Mouse (Mus musculus) neural tube, embryonic 15.5 days (tissue): ENCODE measurements around the gene Ak1. TPM values are rescaled to one million over a fixed set of nuclear protein-coding genes. Genes with fewer than 3 reads are reported as not detected.

Experiments used
- ATAC-seq: fragments of 200-750 bp; cut with Nextera tagmentation; 2 replicates; pipeline ENCODE4 v1.8.0; 2017; ENCODE audit warnings: mild to moderate bottlenecking, moderate TSS enrichment, moderate library complexity; ENCODE audit not compliant: low FRiP score
- H3K27ac ChIP-seq: fragments of 300-500 bp; sonication (generic); replicated peaks from 2 replicates; pipeline ENCODE4 v1.5.1; 2015; ENCODE audit warnings: mild to moderate bottlenecking, inconsistent platforms
- H3K27me3 ChIP-seq: fragments of 300-500 bp; sonication (generic); replicated peaks from 2 replicates; pipeline ENCODE4 v1.6.1; 2015; ENCODE audit warnings: inconsistent platforms
- H3K36me3 ChIP-seq: fragments of 300-500 bp; sonication (generic); 2 replicates; pipeline ENCODE4 v1.6.1; 2015; ENCODE audit warnings: inconsistent platforms
- H3K4me1 ChIP-seq: fragments of 300-500 bp; sonication (generic); 2 replicates; pipeline ENCODE4 v1.6.1; 2015; ENCODE audit warnings: inconsistent platforms
- H3K4me2 ChIP-seq: fragments of 300-500 bp; sonication (generic); 2 replicates; pipeline ENCODE4 v1.6.1; 2015; ENCODE audit warnings: inconsistent platforms, mild to moderate bottlenecking, moderate library complexity
- H3K4me3 ChIP-seq: fragments of 300-500 bp; sonication (generic); replicated peaks from 2 replicates; pipeline ENCODE4 v1.5.1; 2015; ENCODE audit warnings: mild to moderate bottlenecking, inconsistent platforms
- H3K9ac ChIP-seq: fragments of 300-500 bp; sonication (generic); replicated peaks from 2 replicates; pipeline ENCODE4 v1.6.1; 2015; ENCODE audit warnings: mild to moderate bottlenecking, inconsistent platforms
- H3K9me3 ChIP-seq: fragments of 300-500 bp; sonication (generic); replicated peaks from 2 replicates; pipeline ENCODE4 v1.6.1; 2016; ENCODE audit warnings: inconsistent platforms
- WGBS: fragments of 180-500 bp; shearing (Covaris S2); methylation state at CpG from one replicate; pipeline ENCODE4 v1.1.7; 2015; ENCODE audit warnings: mixed read lengths; 5-methylcytosine and 5-hydroxymethylcytosine counted together
- polyA plus RNA-seq: library from polyadenylated mRNA; unstranded; fragments of >200 nt; fragmentation: Nextera tagmentation; extraction: Ambion mirVana; gene quantifications from 2 replicates; pipeline ENCODE4 v1.2.1, GENCODE M21; 2015

Gene Ak1
- polyA plus RNA-seq, 1 experiment from 2014 or later, result 103 TPM

DNA sequence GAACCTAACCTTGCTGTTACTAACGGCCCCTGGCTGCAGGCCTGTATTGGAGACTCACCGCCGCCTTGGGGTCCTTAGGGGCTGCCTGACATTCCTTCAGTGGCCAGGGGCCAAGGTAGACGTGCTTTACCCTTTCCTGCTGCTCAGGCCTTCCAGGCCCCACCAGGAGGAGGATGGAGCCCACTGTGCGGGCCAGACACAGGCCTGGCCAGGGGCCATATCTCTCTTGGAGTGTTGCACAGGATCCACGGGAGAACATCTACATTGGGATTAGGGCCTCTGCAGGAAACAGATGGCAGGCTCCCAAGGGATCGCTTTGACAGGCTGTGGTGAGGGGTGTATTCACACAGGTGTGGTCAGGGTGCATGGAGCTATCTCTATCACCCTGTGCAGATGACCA lies 21.3 kb downstream of the Ak1 start:
- Histone ChIP-seq H3K36me3 (no peaks in the 10 kb centered on the region), H3K4me1 (peaks cover 13% of the 10 kb centered on the region; the same call in 1 of the 2 replicates), H3K27ac (no peak overlapping the region), H3K9ac (no peak overlapping the region), H3K4me2 (no peak overlapping the region), H3K27me3 (no peaks in the 10 kb centered on the region), H3K9me3 (no peaks in the 10 kb centered on the region), H3K4me3 (no peak overlapping the region)
- ATAC-seq, result no peak
- 63% methylated on average over 7 of the region's 7 CpGs for WGBS

DNA sequence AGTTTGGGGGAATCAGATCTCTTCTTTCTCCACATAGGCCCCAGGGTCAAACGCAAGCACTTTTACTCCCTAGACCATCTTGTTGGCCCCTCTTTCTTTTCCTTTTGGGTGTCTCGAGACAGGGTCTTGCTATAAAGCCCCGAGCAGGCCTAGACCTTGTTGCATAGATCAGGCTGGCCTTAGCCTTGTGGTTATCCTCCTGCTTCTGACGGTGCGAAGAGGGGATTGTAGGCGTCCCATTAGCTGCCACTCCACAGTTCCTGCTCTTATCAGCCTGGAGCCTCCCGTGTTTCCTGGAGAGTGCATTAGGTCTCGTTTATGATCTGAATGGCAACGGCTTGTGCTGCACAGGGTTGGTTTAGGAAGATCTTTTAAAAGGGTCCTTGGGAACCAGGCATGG lies 22.5 kb downstream of the Ak1 start:
- 83% methylated on average over 9 of the region's 9 CpGs for WGBS
- ATAC-seq, result no peak
- 0 out of 2 replicates have a peak, but pooled peaks cover 9% of the 10 kb centered on the region for H3K4me1 ChIP-seq
- H3K27ac ChIP-seq, result no peak overlapping the region
- H3K9me3 ChIP-seq, result no peaks in the 10 kb centered on the region
- H3K27me3 ChIP-seq, result no peaks in the 10 kb centered on the region
- no peak overlapping the region for H3K4me2 ChIP-seq
- H3K9ac ChIP-seq, result no peak overlapping the region
- H3K4me3 ChIP-seq, result no peak overlapping the region
- H3K36me3 ChIP-seq, result no peaks in the 10 kb centered on the region

DNA sequence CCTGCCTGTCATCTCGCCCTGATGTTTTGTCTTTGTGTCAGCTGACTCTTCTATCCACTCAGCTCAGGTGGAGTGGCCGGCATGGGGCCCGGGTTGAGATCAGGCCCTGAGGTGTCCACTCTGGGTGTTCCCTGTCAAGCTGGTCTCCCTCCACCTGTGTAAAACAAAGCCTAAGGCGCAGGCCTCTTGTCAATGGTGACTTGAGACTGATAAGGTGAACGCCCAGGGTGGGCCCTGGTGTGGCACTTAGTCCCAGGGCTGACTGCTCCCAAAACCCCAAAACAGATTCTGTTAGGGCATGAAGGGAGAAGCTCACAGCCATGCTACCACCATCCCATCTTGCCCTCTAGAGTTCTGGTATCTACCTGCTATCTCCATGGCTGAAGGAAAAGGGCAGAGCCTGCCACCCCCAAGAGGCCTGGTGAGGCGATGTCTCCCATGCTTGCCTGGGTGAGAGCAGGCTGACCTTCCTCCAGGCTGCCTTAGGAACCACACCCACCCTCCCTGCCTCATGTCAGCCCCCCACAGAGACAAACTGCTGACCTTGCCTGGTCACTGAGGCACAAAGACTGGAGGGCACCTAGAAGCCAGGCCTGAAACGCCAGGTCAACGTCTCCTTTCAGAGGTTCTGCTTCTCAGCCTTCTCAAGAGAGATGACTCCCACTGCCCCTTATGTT lies 23.4 kb downstream of the Ak1 start:
- no peaks in the 10 kb centered on the region for H3K9me3 ChIP-seq
- no peak overlapping the region for H3K27ac ChIP-seq
- H3K27me3 ChIP-seq, result no peaks in the 10 kb centered on the region
- no peak overlapping the region for H3K9ac ChIP-seq
- H3K4me2 ChIP-seq, result no peak overlapping the region
- H3K4me3 ChIP-seq, result no peak overlapping the region
- H3K36me3 ChIP-seq, result no peaks in the 10 kb centered on the region
- 0 out of 2 replicates have a peak, but pooled peaks cover 9% of the 10 kb centered on the region for H3K4me1 ChIP-seq
- ATAC-seq, result no peak
- WGBS, result 88% methylated on average over 8 of the region's 8 CpGs

DNA sequence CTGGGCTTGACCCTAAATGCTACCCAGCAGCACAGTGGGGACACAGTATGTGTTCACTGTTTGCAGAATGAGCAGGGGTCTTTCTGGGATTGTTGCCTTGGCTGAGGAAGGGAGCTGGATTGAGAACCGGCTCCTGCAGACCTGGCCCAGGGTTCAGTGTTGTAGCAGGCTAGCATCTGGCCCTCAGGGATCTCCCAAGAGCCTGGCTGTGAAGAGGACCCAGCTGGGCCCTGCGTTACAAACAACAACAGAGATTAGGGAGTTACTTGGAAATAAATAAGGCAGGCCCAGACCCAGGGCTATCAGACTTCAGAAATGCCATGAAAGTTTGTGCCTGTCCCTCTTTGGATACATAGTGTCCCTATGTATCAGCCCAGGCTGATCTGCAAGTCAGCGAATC lies 24.1 kb downstream of the Ak1 start:
- WGBS, result 64% methylated on average over 3 of the region's 3 CpGs
- no peak overlapping the region for H3K27ac ChIP-seq

GRCm38 (mm10) chr2:32646379-32647056 lies 25.0 kb downstream of the Ak1 start, which contains the start of gene Eng:
Gene Eng (plus strand): TSS chr2:32646595.
- no peak for ATAC-seq

More for the DNA sequence above, 24.1 kb downstream of the Ak1 start:
- Histone ChIP-seq H3K9ac (no peak overlapping the region), H3K4me1 (0 out of 2 replicates have a peak, but pooled peaks cover 9% of the 10 kb centered on the region), H3K9me3 (no peaks in the 10 kb centered on the region), H3K27me3 (no peaks in the 10 kb centered on the region), H3K36me3 (no peaks in the 10 kb centered on the region), H3K4me3 (no peak overlapping the region), H3K4me2 (no peak overlapping the region)
- no peak for ATAC-seq

DNA sequence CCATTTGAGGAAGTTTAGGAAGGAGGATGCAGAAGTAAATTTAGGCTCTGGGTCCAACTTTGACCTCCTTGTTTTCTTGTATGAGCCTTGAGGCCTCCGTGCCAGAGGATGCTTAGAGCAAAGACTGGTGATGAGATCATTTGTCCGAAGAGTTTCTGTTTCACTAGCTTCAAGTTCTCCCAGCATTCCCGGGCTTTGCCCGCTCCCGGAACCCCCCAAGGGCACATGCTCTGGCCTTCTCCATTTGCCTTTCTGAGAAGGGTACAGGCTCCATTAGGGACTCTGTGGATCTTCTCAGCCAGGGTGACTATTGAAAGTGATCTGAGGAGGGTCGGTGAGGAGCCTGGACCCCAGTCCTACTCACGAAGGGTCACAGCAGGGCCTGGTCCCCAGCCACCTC lies 25.8 kb downstream of the Ak1 start:
- no peaks in the 10 kb centered on the region for H3K9me3 ChIP-seq
- no peaks in the 10 kb centered on the region for H3K27me3 ChIP-seq
- no peak for ATAC-seq
- H3K4me3 ChIP-seq, result peak overlapping the region; percentile 26
- H3K9ac ChIP-seq, result no peak overlapping the region
- H3K27ac ChIP-seq, result no peak overlapping the region
- 0 out of 2 replicates have a peak, but pooled peaks cover 9% of the 10 kb centered on the region for H3K4me1 ChIP-seq
- H3K36me3 ChIP-seq, result no peaks in the 10 kb centered on the region
- peak overlapping the region; percentile 22 for H3K4me2 ChIP-seq
- WGBS, result 91% methylated on average over 7 of the region's 7 CpGs

More at GRCm38 (mm10) chr2:32646379-32647056, 25.0 kb downstream of the Ak1 start, which contains the start of gene Eng:
- WGBS, result 65% methylated on average over 31 of the region's 31 CpGs
- H3K4me2 ChIP-seq, result peak within 1 kb of the TSS; percentile 22
- H3K4me3 ChIP-seq, result peak within 1 kb of the TSS; percentile 26
- H3K27me3 ChIP-seq, result no peaks in the 10 kb centered on the region
- H3K9ac ChIP-seq, result no peak within 1 kb of the TSS
- no peak within 1 kb of the TSS for H3K27ac ChIP-seq
- H3K9me3 ChIP-seq, result no peaks in the 10 kb centered on the region
- H3K4me1 ChIP-seq, result 0 out of 2 replicates have a peak, but pooled peaks cover 9% of the 10 kb centered on the region
- no peaks in the 10 kb centered on the region for H3K36me3 ChIP-seq

GRCm38 (mm10) chr2:32653764-32654163 lies 32.2 kb downstream of the Ak1 start:
- no peak for ATAC-seq
- no peaks in the 10 kb centered on the region for H3K36me3 ChIP-seq
- no peak overlapping the region for H3K4me3 ChIP-seq
- no peaks in the 10 kb centered on the region for H3K9me3 ChIP-seq
- no peaks in the 10 kb centered on the region; the same call in 1 of the 2 replicates for H3K4me1 ChIP-seq
- H3K4me2 ChIP-seq, result no peak overlapping the region
- no peak overlapping the region for H3K9ac ChIP-seq
- peak overlapping the region; percentile 23; the same call in 1 of the 2 replicates for H3K27ac ChIP-seq
- WGBS, result 36% methylated on average over 7 of the region's 7 CpGs
- no peaks in the 10 kb centered on the region for H3K27me3 ChIP-seq

DNA sequence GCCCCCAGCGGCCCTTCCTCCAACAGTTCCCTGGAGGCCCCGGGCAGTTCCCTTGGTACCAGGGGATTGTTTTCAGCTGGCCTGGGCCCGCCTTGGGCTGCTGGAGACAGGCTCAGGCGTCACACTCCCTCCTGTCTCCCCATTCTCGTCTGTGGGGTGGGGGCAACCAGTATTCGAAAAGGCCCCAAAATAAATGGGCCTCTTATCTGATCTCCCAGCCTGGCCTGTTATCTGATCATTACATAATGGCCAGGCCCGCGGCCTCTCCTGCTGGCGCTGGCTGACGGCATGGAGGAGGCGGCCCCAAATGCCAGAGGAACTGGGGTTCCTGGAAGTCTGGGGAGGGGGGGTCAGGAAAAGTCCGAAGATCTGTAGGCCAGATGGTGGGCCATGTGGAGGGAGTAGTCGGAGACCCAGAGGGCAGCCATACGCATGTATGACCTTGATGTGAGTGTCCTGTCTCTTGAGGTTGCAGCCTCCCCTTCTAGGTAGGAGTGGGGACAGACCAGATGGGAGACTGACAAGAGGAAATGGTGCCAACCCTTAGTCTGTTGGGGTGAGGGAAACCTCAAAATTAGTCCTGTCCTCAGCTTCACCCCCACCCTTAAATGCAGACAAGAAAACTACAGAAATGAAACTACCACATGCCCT lies 33.3 kb downstream of the Ak1 start:
- Histone ChIP-seq H3K27ac (peak overlapping the region; percentile 18), H3K9me3 (no peaks in the 10 kb centered on the region), H3K27me3 (no peaks in the 10 kb centered on the region), H3K4me2 (no peak overlapping the region), H3K36me3 (no peaks in the 10 kb centered on the region), H3K9ac (no peak overlapping the region), H3K4me1 (no peaks in the 10 kb centered on the region; the same call in 1 of the 2 replicates), H3K4me3 (no peak overlapping the region)
- 69% methylated on average over 14 of the region's 14 CpGs for WGBS
- no peak for ATAC-seq

DNA sequence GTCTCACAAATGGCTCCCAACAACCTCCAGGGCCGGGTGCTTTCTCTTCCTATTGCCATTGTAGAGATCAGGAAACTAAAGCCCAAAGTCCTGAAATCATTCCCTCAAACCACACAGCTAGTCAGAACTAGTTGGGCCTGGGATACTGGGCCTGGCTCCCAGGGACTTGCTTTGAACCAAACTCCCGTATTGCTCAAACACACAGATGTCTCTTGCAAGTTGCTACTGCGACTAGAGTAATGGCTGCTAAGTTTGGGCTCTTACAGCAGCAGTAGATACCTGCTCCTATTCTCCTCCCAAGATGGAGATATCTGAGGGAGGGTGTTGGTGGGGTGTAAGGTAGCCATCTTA lies 33.8 kb downstream of the Ak1 start:
- H3K4me2 ChIP-seq, result no peak overlapping the region
- 88% methylated on average over 3 of the region's 3 CpGs for WGBS
- no peaks in the 10 kb centered on the region; the same call in 1 of the 2 replicates for H3K4me1 ChIP-seq
- H3K27me3 ChIP-seq, result no peaks in the 10 kb centered on the region
- H3K9ac ChIP-seq, result no peak overlapping the region
- H3K27ac ChIP-seq, result peak overlapping the region; percentile 18
- no peaks in the 10 kb centered on the region for H3K36me3 ChIP-seq
- no peak overlapping the region for H3K4me3 ChIP-seq
- no peaks in the 10 kb centered on the region for H3K9me3 ChIP-seq
- ATAC-seq, result no peak

- H3K9me3 ChIP-seq, result no peaks in the 10 kb centered on the region
- 0 out of 2 replicates have a peak overlapping the region, but pooled peaks have one; percentile 18 for H3K27ac ChIP-seq
- no peaks in the 10 kb centered on the region; the same call in 1 of the 2 replicates for H3K4me1 ChIP-seq
- WGBS, result 67% methylated on average over 12 of the region's 12 CpGs
- no peak overlapping the region for H3K9ac ChIP-seq
- ATAC-seq, result no peak
- no peak overlapping the region for H3K4me2 ChIP-seq
- H3K4me3 ChIP-seq, result no peak overlapping the region
- H3K36me3 ChIP-seq, result no peaks in the 10 kb centered on the region
- H3K27me3 ChIP-seq, result no peaks in the 10 kb centered on the region
These were observed 34.3 kb downstream of the Ak1 start for GRCm38 (mm10) chr2:32655826-32656225.

GRCm38 (mm10) chr2:32658873-32659272 lies 37.3 kb downstream of the Ak1 start:
- Histone ChIP-seq H3K4me3 (no peak overlapping the region), H3K36me3 (no peaks in the 10 kb centered on the region), H3K27me3 (no peaks in the 10 kb centered on the region), H3K9ac (no peak overlapping the region), H3K4me2 (no peak overlapping the region), H3K4me1 (no peaks in the 10 kb centered on the region; the same call in 1 of the 2 replicates), H3K27ac (no peak overlapping the region), H3K9me3 (no peaks in the 10 kb centered on the region)
- 88% methylated on average over 2 of the region's 2 CpGs for WGBS
- no peak for ATAC-seq
